Mouse (Mus musculus) gonadal fat pad, adult 2 months (tissue): ENCODE measurements around the gene Nol9. TPM values are rescaled to one million over a fixed set of nuclear protein-coding genes. Genes with fewer than 3 reads are reported as not detected.

Source experiments
- DNase-seq: peaks from one replicate; pipeline ENCODE4 v3.0.0-alpha.2; 2012; ENCODE audit warnings: low read depth
- polyA plus RNA-seq: library from polyadenylated mRNA; depleted of rRNA; stranded (reverse); fragments of >200 nt; gene quantifications from 2 replicates; pipeline ENCODE4 v1.2.3, GENCODE M21; 2012; rRNA removed

Nol9 gene
- polyA plus RNA-seq, 1 experiment, result 20.1 TPM

DNA sequence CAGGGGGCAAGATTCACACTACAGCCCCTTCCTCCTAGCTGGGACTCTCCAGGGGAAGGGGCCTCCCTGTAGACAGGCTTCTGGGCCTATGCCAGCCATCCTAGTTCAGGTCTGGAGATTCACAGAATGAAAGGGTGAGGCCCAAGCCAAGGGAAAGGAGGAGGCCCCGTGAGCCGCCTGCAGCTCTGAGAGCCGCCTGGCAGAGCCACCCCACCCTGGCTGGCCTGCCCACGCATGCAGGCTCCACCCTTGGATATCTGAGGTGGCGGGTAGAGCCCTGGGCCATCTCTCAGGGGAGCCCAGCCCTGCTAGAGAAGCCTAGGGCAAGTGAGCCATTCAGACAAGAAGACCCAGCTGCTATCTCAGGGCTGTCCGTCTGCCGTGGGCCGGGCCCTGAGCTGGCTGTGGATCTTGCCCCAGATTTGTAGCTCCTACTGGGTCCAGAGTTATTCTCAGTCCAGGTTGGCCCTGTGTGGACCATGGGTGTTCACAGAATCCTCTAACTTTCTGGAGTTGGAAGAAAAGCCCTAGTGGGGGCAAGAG lies 53.7 kb downstream of the Nol9 start:
- DNase-seq, result no peak

DNA sequence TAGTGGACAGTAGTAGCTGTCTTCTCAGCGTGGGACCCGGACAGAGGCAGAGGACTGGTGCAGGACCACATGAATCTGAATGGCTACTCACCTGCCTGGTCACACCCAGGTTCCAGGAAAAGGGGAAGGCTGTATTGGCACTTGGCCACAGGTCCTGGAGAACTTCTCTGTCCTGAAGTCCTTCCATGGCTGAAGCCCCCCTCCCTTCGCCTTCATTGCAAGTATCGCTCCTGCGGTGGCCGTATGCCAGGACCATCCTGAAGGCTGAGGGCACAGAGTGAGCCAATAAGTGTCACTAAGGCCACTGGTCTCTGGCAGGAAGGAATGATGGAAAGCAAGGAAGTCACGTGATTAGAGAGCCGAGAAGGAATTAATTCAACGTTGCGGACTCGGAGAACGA lies 55.1 kb downstream of the Nol9 start:
- no peak for DNase-seq

DNA sequence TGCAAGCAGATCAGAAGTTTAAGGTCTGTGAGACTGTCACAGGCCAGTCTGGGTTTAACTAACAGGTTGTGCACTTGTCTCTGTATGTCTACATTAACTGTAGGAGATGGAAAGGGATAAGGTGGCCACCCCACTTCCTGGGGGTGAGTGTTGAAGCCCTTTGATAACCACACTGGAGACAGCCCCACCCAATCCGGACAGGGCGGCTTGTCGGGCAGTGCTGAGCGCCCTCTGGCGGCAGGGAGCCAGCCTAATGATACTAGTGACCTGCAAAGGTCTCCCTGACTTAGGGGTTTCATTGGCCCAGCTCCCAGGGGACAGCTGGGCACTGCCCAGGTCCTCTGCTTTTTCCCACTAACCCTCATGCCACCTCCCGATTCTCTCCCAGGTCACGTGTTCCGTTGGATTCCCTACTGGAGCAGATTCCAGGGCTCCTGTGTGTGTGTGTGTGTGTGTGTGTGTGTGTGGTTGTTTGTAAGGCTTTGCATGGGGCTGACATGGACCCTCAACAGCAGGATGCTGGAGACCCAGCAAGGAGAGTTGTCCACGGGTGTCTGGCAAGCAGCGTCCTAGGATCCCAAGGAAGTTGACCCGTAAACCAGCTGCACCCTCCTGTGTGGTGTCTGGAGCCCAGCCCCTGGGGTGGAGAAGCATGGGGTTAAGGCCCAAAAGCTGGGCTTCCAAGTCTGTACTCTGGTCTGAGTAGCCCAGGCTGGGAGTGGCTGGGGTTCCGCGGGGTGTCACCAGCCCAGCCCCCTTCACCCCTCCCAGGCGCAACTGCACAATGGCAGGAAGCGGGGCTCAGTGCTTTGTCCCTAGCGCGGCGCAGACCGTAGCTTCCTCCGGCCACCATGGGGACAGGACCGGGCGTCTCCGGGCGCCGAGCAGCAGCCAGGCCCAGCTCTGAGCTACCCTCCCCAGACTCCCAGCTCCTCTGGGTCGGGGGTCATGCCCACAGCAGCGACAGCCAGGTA lies 57.1 kb downstream of the Nol9 start:
- DNase-seq, result no peak

DNA sequence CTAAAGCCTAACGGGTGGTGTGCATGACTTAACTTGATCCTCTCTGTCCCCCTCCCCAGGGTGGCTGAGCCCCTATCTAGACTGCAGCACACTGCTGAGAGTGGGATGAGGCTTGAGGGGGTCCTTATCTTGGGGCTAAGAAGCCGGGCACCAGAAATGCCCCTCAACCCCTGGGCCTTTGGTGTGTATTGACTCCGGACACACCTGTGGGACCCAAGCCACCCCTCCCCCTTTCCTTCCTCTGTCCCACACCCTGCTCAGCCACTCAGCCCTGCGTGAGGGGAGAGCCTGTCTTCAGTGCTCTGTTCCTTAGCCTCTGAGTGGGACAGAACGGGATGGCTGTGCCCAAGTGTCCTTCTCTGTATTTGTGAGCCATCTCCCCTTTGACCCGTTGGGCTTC lies 57.8 kb downstream of the Nol9 start:
- no peak for DNase-seq

DNA sequence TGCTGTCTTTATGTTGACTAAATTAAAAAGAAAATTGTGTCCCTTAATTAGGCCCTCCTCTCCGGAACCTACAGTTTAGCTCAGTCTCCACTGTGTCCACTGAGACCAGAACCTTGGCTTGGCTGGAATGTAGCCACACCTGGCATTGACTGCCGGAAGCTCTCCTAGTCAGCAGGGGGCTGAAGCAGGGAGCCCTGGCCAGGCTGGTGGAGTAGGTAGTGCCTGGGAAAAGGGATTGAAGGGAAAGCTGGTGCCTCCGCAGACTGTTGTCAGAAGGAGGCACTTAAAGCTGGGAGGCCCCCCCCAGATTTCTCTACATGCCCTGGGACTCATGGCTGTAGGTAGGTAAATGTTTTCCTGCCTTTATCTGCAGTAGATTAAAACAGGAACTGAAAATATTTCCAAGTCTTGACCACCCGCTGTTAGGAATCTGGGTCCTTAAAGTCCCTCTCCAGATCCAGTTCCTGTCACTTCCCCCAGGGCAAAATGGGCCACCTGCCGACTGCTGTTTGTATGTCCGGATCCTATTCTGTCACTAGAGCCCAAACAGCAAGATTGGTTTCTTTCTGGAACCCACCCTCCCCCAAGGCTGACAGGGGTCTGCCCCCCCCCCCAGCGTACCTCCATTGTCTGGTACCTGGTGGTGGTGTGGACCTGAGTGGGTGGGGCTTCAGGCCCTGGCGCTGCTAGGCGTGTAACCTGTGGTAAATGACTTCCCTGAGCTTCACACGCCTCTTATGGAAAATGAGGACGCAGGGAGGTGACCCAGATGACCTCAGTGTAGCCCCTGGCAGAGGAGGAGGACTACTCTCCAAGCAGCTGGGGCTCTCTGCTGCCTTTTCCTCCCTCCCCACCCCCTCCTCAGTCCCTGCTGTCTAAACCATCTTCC lies 59.0 kb downstream of the Nol9 start:
- no peak for DNase-seq

DNA sequence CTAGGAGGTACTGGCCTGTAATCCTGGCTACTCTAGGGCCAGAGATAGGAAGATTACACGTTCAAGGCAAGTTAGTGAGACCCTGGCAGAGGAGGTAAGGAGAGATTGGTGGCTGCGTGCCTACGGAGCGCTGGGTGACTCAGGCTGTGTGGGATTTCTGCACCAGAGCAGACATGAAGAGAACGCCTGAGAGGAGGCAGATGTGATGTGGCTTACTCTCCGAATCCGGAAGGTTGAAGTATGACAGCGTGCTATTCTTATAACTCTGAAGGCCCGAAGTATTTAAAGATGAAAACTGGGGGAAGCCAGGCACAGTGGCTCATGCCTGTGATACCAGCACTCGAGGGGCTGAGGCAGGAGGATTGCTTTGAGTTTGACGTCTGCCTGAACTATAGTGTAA lies 61.4 kb downstream of the Nol9 start:
- no peak for DNase-seq

DNA sequence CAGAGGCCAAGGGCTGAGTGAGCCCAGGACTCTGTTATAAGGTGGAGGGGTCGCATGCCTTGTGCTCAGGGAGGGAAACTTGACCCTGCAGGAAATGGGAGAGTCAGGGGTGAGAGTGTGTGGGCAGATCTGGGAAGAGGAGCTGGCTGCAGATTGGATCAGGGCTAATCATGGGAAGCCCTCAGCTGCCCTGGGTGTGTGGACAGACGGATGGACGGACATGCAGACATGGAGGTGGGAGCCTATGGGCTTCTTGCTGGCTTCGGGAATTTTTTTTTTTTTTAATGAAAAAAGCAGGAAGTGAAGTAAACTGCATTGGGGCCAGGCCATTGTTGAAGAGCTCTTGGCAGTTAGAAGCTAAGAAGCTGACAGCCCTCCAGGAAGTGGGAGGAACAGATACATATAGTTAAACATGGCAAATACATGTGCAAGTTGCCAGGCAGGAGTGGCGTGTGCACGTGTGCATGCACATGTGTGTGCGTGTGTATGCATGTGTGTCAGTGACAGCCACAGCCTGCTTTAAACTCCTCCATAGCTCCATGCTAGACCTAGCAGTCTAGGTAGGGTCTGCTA lies 62.0 kb downstream of the Nol9 start:
- no peak for DNase-seq

DNA sequence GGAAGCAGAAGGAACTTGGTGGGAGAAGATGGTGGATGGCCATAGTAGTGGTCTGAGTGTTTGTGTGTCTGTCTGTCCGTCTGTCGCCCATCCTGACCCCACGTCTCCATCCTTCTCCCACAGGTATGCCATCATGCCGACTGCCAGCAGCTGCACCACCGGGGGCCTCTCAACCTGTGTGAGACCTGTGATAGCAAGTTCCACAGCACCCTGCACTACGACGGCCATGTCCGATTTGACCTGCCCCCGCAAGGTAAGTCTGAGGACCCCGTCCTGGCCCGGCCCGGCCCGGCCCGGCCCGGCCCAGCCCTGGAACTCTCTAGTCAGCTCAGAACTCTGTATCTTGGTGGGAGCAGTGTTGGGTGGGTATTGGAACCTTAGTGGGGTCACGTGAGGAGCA lies 62.8 kb downstream of the Nol9 start:
- no peak for DNase-seq

DNA sequence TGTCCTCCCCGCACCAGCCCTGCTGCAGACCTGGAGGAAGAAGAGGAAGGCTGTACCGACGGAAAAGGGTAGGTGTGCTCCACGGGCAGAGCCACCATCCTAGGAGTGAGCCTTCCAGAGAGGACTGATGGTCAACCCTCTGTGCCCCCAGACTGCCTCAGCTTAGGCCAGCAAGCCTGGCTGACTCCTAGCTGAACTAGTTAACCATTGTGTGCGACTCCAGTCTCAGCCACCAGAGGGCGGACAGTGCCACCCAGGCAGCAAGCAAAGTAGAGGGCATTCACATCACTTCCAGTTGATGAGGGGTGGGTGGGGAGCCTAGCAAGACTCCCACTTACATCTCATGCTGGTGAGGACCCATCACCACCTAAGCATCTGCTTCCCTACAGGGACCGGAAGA lies 63.9 kb downstream of the Nol9 start:
- no peak for DNase-seq

DNA sequence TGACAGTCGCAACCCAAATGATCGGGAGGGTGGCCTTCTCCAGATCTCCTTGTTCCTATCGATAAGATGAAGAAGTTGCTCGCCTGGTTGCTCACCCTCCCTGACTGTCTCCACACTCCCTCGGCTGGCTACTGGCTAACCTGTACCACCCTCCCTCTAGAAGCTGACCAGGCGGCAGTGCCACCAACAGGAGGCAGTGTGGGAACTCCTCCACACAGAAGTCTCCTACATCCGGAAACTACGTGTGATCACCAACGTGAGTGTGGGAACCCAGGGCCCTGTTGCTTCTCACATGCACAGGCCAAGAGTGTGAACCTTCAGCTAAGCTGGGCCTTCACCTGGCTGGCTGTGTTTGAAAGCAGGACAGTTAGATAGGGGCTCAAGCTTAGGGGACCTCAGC lies 67.6 kb downstream of the Nol9 start:
- DNase-seq, result no peak

DNA sequence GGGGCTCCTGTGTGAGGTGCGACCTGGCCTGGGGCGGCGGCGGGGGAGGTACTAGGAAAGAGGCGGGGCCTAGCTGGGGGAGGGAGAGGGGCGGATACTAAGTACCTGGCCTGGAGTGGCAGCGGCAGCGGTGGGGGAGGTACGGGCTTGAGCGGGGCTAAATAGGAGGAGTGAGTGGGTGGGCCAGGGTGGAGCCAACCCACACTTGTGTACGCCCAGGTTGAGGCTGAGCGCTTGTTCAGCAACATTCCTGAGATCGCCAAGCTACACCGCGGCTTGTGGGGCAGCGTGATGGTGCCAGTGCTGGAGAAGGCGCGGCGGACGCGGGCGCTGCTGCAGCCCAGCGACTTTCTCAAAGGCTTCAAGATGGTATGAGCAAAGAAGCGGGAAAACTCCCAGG lies 68.4 kb downstream of the Nol9 start:
- no peak for DNase-seq

DNA sequence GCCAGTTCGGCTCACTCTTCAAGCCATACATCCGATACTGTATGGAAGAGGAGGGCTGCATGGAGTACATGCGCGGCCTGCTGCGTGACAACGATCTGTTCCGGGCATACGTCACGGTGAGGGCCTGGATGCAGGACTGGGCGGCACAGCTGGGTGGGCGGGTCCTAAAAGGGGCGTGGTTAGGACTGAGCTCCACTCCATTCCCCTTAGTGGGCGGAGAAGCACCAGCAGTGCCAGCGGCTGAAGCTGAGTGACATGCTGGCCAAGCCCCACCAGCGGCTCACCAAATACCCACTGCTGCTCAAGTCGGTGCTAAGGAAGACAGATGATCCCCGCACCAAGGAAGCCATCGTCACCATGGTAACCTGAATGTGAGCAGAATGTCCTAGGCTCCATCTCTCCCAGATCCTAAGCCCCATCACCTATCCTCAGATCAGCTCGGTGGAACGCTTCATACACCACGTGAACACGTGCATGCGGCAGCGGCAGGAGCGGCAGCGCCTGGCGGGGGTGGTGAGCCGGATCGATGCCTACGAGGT lies 68.9 kb downstream of the Nol9 start:
- no peak for DNase-seq

DNA sequence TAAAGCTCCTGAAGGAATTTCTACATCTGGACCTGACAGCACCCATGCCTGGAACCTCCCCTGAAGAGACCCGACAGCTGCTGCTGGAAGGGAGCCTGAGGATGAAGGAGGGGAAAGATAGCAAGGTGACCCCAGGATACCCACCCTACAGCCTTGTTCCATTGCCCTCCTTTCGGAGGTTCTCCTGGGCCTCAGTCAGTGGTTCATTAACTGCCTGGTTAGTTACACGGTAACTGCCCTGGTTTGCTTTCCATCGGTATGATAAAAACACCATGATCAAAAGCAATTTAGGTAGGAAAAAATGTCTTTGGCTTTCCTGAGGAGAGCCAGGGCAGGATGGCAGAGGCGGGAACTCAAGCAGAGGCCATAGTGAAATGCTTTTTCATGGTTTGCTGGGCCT lies 69.6 kb downstream of the Nol9 start:
- DNase-seq, result no peak

DNA sequence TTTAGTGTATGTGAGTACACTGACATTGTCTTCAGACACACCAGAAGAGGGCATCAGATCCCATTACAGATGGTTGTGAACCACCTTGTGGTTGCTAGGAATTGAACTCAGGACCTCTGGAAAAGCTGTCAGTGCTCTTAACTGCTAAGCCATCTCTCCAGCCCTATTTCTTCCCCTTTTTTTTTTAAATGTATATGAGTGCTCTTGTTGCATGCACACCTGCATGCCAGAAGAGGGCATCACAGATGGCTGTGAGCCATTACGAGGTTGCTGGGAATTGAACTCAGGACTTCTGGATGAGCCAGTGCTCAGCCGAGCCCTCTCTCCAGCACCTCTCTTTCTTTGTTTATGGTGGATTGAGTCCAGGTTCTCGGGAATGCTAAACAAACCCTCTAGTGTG lies 70.4 kb downstream of the Nol9 start:
- DNase-seq, result no peak

DNA sequence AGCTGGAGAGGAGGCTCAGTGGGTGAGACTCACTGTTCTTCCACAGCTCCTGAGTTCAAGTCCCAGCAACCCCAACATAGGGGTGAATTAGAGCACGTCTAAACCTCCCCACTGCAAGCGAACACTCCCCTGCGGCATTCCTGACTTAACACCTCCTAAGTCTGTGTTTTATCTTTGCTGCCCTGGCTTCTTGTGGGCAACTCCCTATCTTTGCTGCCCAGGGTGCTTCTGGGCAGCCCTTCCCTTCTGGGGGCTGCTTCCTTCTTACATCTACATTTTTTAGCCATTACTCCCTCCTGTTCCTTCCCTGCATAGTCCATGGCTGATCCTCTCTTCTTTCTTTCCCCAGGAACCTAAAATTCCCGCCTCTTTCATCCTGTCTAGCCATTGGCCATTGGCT lies 71.6 kb downstream of the Nol9 start:
- DNase-seq, result no peak

Other genes with a start within 250 kb of the Nol9 start
- gene Camta1, start 177.4 kb upstream of the Nol9 start, polyA plus RNA-seq, result 10.3 and 12.8 TPM in 2 replicates
- gene Dnajc11, start 105.6 kb upstream of the Nol9 start, polyA plus RNA-seq, result 62.3 and 66.7 TPM in 2 replicates
- 44.1 and 51.3 TPM in 2 replicates for gene Thap3, start 50.3 kb upstream of the Nol9 start, polyA plus RNA-seq
- 11.3 and 14.8 TPM in 2 replicates for gene Phf13, start 43.1 kb upstream of the Nol9 start, polyA plus RNA-seq
- 20.5 and 29.4 TPM in 2 replicates for gene Klhl21, start 30.5 kb upstream of the Nol9 start, polyA plus RNA-seq
- gene Zbtb48, start 11.7 kb upstream of the Nol9 start, polyA plus RNA-seq, result 9.8 and 12.8 TPM in 2 replicates
- gene Tas1r1, start 753 bp upstream of the Nol9 start, polyA plus RNA-seq, result 3.3 and 4.0 TPM in 2 replicates
- 35.0 and 37.7 TPM in 2 replicates for gene Plekhg5, start 33.2 kb downstream of the Nol9 start, polyA plus RNA-seq
- 5.9 and 6.1 TPM in 2 replicates for gene Tnfrsf25, start 76.6 kb downstream of the Nol9 start, polyA plus RNA-seq
- gene Espn, start 113.0 kb downstream of the Nol9 start, polyA plus RNA-seq, result 83.7 and 126 TPM in 2 replicates
- 0.32 and 0.39 TPM in 2 replicates for gene Hes2, start 119.5 kb downstream of the Nol9 start, polyA plus RNA-seq
- 25.6 and 27.3 TPM in 2 replicates for gene Acot7, start 138.8 kb downstream of the Nol9 start, polyA plus RNA-seq
- 23.2 and 39.4 TPM in 2 replicates for gene Gpr153, start 234.9 kb downstream of the Nol9 start, polyA plus RNA-seq